Mouse (Mus musculus) megakaryocyte progenitor cell, adult 5-6 weeks (primary cell): Measurements from ENCODE around the gene Kcnq2. TPM values are rescaled to one million over a fixed set of nuclear protein-coding genes. Genes with fewer than 3 reads are reported as not detected.

Source experiments
- ATAC-seq: replicated peaks from 2 replicates; pipeline ENCODE4 v1.8.0; 2016; ENCODE audit warnings: mild to moderate bottlenecking, moderate TSS enrichment, inconsistent platforms; ENCODE audit not compliant: poor library complexity
- total RNA-seq, 2 experiments: library from RNA; stranded (forward) in 1 of 2; stranded (reverse) in 1 of 2; fragments of 157-497, 149-512 nt in 1 of 2; fragments of 200-1000 nt in 1 of 2; gene quantifications; 2 replicates each; pipeline versions ENCODE4 v1.2.3 to v1.2.4; 2015 to 2017

Gene Kcnq2
- total RNA-seq, 2 experiments from 2014 or later, result not detected

GRCm38 (mm10) chr2:181043437-181043836 is 91.7 kb downstream of the Kcnq2 start, which contains the start of gene Chrna4:
Chrna4 (minus strand) TSS chr2:181043546.
- no peak for ATAC-seq

GRCm38 (mm10) chr2:181042376-181042775 is 92.7 kb downstream of the Kcnq2 start:
- no peak for ATAC-seq

DNA sequence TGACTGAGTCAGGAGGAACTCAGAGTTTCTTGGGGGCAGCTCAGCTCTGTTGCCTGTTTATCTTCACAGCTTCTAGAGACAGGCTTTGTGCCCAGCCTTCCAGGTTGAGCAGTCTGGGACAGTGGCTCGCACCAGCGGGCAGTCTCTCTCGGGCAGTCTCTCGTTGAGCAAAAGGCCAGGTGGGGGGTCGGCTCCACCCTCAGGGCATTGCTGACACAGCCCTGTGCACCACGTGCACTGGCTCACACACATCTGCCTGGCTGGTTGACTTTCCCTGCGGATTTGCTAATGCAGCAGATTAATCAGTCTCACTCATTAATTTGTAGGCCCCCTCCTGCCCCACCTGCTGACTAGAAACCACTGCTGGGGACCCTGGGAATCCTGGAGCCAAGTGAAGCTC is 93.2 kb downstream of the Kcnq2 start:
- ATAC-seq, result no peak

- ATAC-seq, result no peak
These were observed 95.8 kb downstream of the Kcnq2 start for GRCm38 (mm10) chr2:181039356-181039680.

DNA sequence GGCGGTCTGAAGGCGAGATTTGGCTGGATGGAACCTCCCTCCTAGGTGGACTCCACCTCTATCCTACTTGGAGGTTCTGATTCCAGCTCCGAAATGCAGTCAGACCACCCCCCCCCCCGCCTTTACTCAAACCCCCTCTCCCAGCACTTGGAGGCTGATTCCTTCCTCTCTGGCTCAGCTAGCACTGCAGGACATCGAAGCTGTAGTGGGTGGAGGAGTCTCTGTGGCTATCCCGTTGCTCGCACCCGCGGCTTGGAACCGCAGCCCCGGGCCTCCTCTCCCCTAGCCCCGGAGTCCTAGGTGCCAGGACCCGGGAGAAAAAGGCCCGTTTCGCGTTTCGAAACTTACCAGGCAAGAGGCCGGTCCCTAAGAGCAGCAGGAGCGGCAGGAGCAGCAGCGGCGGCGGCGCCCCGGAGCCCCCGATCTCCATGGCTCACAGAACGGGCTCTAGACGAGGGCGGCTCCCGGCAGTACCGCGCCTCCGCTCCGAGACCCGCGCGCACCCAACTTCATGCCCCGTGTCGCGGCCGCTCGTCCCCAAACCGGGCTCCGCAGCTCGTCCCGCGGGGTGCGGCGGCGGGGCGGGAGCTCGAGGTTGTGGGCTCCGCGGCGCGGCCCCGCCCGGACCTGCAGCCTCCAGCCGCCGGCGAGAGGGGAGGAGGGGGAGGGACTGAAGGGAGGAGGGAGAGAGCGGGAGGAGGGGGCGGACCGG is 96.3 kb downstream of the Kcnq2 start:
- ATAC-seq, result peak; percentile 31; the same call in 1 of the 2 replicates

- no peak for ATAC-seq
These were observed 98.5 kb downstream of the Kcnq2 start for GRCm38 (mm10) chr2:181036561-181036960.

GRCm38 (mm10) chr2:181035186-181035585 is 99.9 kb downstream of the Kcnq2 start:
- no peak for ATAC-seq

GRCm38 (mm10) chr2:181033310-181033709 is 101.8 kb downstream of the Kcnq2 start:
- ATAC-seq, result peak; percentile 53; the same call in 1 of the 2 replicates

DNA sequence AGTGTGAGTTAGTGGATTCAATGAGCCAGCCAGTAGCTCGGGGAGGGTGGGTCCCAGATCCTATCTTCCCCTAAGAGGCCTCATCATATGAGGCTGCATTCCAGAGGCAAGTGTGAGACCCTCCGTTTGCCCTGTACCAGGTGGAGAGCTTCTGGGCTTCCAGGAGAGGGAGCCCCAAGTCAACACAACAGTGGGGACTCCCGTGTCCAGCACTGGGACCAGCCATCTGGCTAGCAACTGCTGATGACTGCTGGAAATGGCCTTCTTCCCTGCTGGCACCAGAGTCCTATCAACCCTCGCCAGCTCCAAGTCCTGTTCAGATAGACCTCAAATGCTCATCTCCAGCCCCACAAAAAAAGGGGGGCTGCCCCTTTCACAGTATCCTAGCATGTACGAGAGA is 102.7 kb downstream of the Kcnq2 start:
- no peak for ATAC-seq

DNA sequence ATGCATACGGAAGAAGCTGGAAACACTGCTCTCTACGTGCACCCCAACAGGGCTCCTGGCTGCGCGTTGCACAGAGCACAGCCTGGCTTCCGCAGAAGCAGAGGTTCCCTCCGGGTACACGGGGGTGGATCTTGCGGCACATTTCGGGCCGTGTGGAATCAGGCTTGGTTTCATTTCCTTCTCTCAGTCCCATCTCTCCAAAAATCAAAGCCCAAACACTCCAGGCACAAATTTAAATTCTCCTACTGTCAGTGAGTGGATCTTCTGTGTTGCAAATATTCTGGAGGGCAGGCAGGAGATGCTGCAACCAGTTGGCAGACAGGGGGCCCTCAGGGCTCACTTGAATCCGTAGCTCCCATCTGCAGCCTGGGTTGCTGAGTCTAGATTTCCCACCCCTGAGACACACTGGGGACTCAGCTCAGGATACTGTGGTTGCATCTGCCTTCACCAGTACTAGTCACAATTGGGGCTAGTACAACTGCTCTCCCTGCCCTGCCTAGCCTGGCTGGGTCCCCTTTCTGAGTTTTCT is 103.6 kb downstream of the Kcnq2 start:
- ATAC-seq, result no peak

Other genes with a start within 250 kb of the Kcnq2 start
- gene Ythdf1, start 214.4 kb downstream of the Kcnq2 start, total RNA-seq (2015), result 69.2 and 75.6 TPM in 2 replicates
- gene Ythdf1, start 214.4 kb downstream of the Kcnq2 start, total RNA-seq (2017), result 27.0 and 32.9 TPM in 2 replicates
- gene Birc7, start 206.3 kb downstream of the Kcnq2 start, total RNA-seq (2015), result not detected in 2 replicates
- not detected in 2 replicates for gene Birc7, start 206.3 kb downstream of the Kcnq2 start, total RNA-seq (2017)
- gene Nkain4, start 180.6 kb downstream of the Kcnq2 start, total RNA-seq (2015), result not detected in 2 replicates
- not detected in 2 replicates for gene Nkain4, start 180.6 kb downstream of the Kcnq2 start, total RNA-seq (2017)
- 15.6 and 19.1 TPM in 2 replicates for gene Arfgap1, start 168.1 kb downstream of the Kcnq2 start, total RNA-seq (2015)
- gene Arfgap1, start 168.1 kb downstream of the Kcnq2 start, total RNA-seq (2017), result 30.0 and 32.2 TPM in 2 replicates
- 0.12 and 0.42 TPM in 2 replicates for gene Col20a1, start 148.8 kb downstream of the Kcnq2 start, total RNA-seq (2015)
- gene Col20a1, start 148.8 kb downstream of the Kcnq2 start, total RNA-seq (2017), result 0.10 TPM in 1 of 2 replicates, not detected in the other
- gene Chrna4, start 91.8 kb downstream of the Kcnq2 start, total RNA-seq (2015), result not detected in 2 replicates
- gene Chrna4, start 91.8 kb downstream of the Kcnq2 start, total RNA-seq (2017), result not detected in 2 replicates
- gene Eef1a2, start 21.7 kb upstream of the Kcnq2 start, total RNA-seq (2015), result not detected in 2 replicates
- gene Eef1a2, start 21.7 kb upstream of the Kcnq2 start, total RNA-seq (2017), result not detected in 2 replicates
- 85.7 and 109 TPM in 2 replicates for gene Ppdpf, start 51.9 kb upstream of the Kcnq2 start, total RNA-seq (2015)
- 68.8 and 73.0 TPM in 2 replicates for gene Ppdpf, start 51.9 kb upstream of the Kcnq2 start, total RNA-seq (2017)
- gene Ptk6, start 67.5 kb upstream of the Kcnq2 start, total RNA-seq (2015), result not detected in 2 replicates
- not detected in 2 replicates for gene Ptk6, start 67.5 kb upstream of the Kcnq2 start, total RNA-seq (2017)
- not detected in 2 replicates for gene Srms, start 77.9 kb upstream of the Kcnq2 start, total RNA-seq (2015)
- gene Srms, start 77.9 kb upstream of the Kcnq2 start, total RNA-seq (2017), result not detected in 2 replicates
- gene Fndc11, start 84.7 kb upstream of the Kcnq2 start, total RNA-seq (2015), result not detected in 2 replicates
- not detected in 2 replicates for gene Fndc11, start 84.7 kb upstream of the Kcnq2 start, total RNA-seq (2017)
- gene Helz2, start 106.7 kb upstream of the Kcnq2 start, total RNA-seq (2015), result 3.4 and 5.0 TPM in 2 replicates
- 4.0 and 4.8 TPM in 2 replicates for gene Helz2, start 106.7 kb upstream of the Kcnq2 start, total RNA-seq (2017)
- gene Gmeb2, start 152.7 kb upstream of the Kcnq2 start, total RNA-seq (2015), result 12.5 and 12.6 TPM in 2 replicates
- 13.4 and 13.6 TPM in 2 replicates for gene Gmeb2, start 152.7 kb upstream of the Kcnq2 start, total RNA-seq (2017)
- not detected in 2 replicates for gene Stmn3, start 179.2 kb upstream of the Kcnq2 start, total RNA-seq (2015)
- gene Stmn3, start 179.2 kb upstream of the Kcnq2 start, total RNA-seq (2017), result not detected in 2 replicates
- 53.4 and 78.0 TPM in 2 replicates for gene Rtel1, start 184.4 kb upstream of the Kcnq2 start, total RNA-seq (2015)
- gene Rtel1, start 184.4 kb upstream of the Kcnq2 start, total RNA-seq (2017), result 41.9 and 53.0 TPM in 2 replicates
- 7.0 and 8.2 TPM in 2 replicates for gene Zgpat, start 229.6 kb upstream of the Kcnq2 start, total RNA-seq (2015)
- 38.2 and 48.2 TPM in 2 replicates for gene Zgpat, start 229.6 kb upstream of the Kcnq2 start, total RNA-seq (2017)
- 26.8 and 28.6 TPM in 2 replicates for gene Arfrp1, start 230.1 kb upstream of the Kcnq2 start, total RNA-seq (2015)
- gene Arfrp1, start 230.1 kb upstream of the Kcnq2 start, total RNA-seq (2017), result 62.1 and 70.2 TPM in 2 replicates
- 25.4 and 26.5 TPM in 2 replicates for gene Lime1, start 244.8 kb upstream of the Kcnq2 start, total RNA-seq (2015)
- 12.7 and 18.1 TPM in 2 replicates for gene Lime1, start 244.8 kb upstream of the Kcnq2 start, total RNA-seq (2017)